Mouse (Mus musculus): ENCODE data around the gene 3110082I17Rik. TPM values are rescaled to one million over a fixed set of nuclear protein-coding genes. Genes with fewer than 3 reads are reported as not detected.

The 3110082I17Rik gene
- total RNA-seq, 2 experiments from 2014 or later: 18.8 to 19.7 TPM

GRCm38 (mm10) chr5:139423026-139423865, 37.1 kb downstream of the 3110082I17Rik start, which contains the start of gene Gper1:
Gper1 (plus strand) TSS chr5:139423151.
- peak in 1 of 2 experiments; percentile 46 for DNase-seq (ENCODE audit: low spot score in 2 of 2)

GRCm38 (mm10) chr5:139418633-139419032, 41.7 kb downstream of the 3110082I17Rik start:
- DNase-seq (ENCODE audit: low spot score in 2 of 2): no peak

GRCm38 (mm10) chr5:139418110-139418509, 42.2 kb downstream of the 3110082I17Rik start:
- DNase-seq (ENCODE audit: low spot score in 2 of 2): no peak

- DNase-seq (ENCODE audit: low spot score in 2 of 2): no peak
Observed at GRCm38 (mm10) chr5:139417480-139417879, 42.8 kb downstream of the 3110082I17Rik start.

- DNase-seq (ENCODE audit: low spot score in 2 of 2): no peak
Observed at GRCm38 (mm10) chr5:139416942-139417341, 43.4 kb downstream of the 3110082I17Rik start.

- no peak for DNase-seq (ENCODE audit: low spot score in 2 of 2)
Observed at GRCm38 (mm10) chr5:139415001-139415400, 45.3 kb downstream of the 3110082I17Rik start.

- no peak for DNase-seq (ENCODE audit: low spot score in 2 of 2)
Observed at GRCm38 (mm10) chr5:139413545-139413944, 46.8 kb downstream of the 3110082I17Rik start.

GRCm38 (mm10) chr5:139411665-139412314, 48.5 kb downstream of the 3110082I17Rik start:
- no peak for DNase-seq (ENCODE audit: low spot score in 2 of 2)

GRCm38 (mm10) chr5:139411117-139411516, 49.2 kb downstream of the 3110082I17Rik start:
- no peak for DNase-seq (ENCODE audit: low spot score in 2 of 2)

- DNase-seq (ENCODE audit: low spot score in 2 of 2): no peak
Observed at GRCm38 (mm10) chr5:139410056-139410455, 50.3 kb downstream of the 3110082I17Rik start.

GRCm38 (mm10) chr5:139409412-139409811, 50.9 kb downstream of the 3110082I17Rik start:
- peak; percentile 32 to 59 for DNase-seq (ENCODE audit: low spot score in 2 of 2)

- DNase-seq (ENCODE audit: low spot score in 2 of 2): no peak
Observed at GRCm38 (mm10) chr5:139408511-139408910, 51.8 kb downstream of the 3110082I17Rik start.

GRCm38 (mm10) chr5:139407121-139407885, 53.0 kb downstream of the 3110082I17Rik start:
- no peak for DNase-seq (ENCODE audit: low spot score in 2 of 2)

- DNase-seq (ENCODE audit: low spot score in 2 of 2): no peak
Observed at GRCm38 (mm10) chr5:139405953-139406352, 54.4 kb downstream of the 3110082I17Rik start.

- no peak for DNase-seq (ENCODE audit: low spot score in 2 of 2)
Observed at GRCm38 (mm10) chr5:139405478-139405877, 54.8 kb downstream of the 3110082I17Rik start.

- DNase-seq (ENCODE audit: low spot score in 2 of 2): no peak
Observed at GRCm38 (mm10) chr5:139404801-139405401, 55.4 kb downstream of the 3110082I17Rik start, which contains the start of gene C130050O18Rik. C130050O18Rik (plus strand) TSS chr5:139405280.

GRCm38 (mm10) chr5:139403692-139404260, 56.6 kb downstream of the 3110082I17Rik start:
- no peak for DNase-seq (ENCODE audit: low spot score in 2 of 2)

GRCm38 (mm10) chr5:139402106-139402505, 58.2 kb downstream of the 3110082I17Rik start:
- DNase-seq (ENCODE audit: low spot score in 2 of 2): no peak

- DNase-seq (ENCODE audit: low spot score in 2 of 2): no peak
Observed at GRCm38 (mm10) chr5:139399991-139400390, 60.3 kb downstream of the 3110082I17Rik start.

- DNase-seq (ENCODE audit: low spot score in 2 of 2): no peak
Observed at GRCm38 (mm10) chr5:139398786-139399185, 61.5 kb downstream of the 3110082I17Rik start.

Data from adrenal gland, postnatal 4 days (tissue).